Mouse (Mus musculus) T-cell, adult 66 days (primary cell): ENCODE data around the gene Dnajc2. TPM values are rescaled to one million over a fixed set of nuclear protein-coding genes. Genes with fewer than 3 reads are reported as not detected.

Experiments
- total RNA-seq, 2 experiments: library from RNA; stranded (reverse); gene quantifications; 3 replicates in 1 of 2; 4 replicates in 1 of 2; pipeline ENCODE4 v1.2.4; 2023

Gene Dnajc2
- 10 to 100 TPM; 65.6 to 70.1 TPM for total RNA-seq

DNA sequence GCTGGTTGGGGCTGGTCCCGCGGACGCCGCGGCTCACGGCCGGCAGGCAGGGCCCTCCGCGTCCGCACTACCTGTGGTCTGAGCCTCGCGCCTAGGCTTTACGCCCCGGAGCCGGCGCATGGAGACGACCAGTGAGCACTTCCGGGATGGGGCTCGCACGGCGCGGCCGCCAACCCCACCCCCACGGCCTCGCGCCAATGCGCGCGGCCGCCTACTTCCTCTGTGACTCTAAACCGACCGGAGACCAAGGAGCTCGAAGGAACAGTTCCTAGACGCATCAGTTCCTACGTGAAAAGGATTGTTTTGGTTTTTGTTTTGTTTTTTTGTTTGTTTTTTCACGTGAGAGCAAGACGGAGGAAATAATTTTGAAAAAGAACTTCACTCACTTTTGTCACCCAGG, at the start of gene Dnajc2, which contains the start of gene Psmc2:
Gene Dnajc2 (minus strand): TSS at position 199 of the 400 bp plus-strand sequence.
Gene Psmc2 (plus strand): TSS at position 231 of the 400 bp plus-strand sequence.

DNA sequence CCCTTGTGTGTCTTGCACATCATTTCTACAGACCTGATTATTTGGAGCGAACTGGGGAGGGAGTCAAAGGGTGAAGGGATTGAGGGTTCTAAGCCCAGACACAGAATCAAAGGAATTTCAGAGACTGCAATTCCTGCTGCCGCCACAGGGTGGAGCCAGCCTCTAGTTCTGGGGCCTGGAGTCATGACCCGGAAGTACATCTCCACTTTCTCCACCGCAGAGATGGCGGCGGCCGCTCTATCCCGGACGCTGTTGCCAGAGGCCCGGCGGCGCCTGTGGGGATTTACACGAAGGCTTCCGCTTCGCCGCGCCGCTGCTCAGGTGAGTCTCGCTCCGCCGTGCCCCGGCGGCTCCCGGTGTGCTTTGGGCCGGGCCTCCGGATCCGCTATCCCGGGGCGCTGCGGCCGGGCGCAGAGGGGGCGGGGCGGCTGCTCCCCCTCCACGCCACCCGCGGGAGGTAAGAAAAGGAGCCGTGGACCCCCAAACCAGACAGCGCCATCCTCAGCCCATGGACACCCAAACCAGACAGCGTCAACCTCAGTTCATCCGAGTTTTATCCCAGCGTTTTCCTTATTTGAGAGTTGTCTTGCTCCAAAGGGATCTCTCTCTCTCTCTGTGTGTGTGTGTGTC, 48.0 kb downstream of the Dnajc2 start, which contains the start of gene Pmpcb:
Gene Pmpcb (plus strand): TSS at position 186 of the 630 bp plus-strand sequence.

Other genes starting within 250 kb of the Dnajc2 start
- not detected for gene Lrrc17, start 241.7 kb downstream of the Dnajc2 start, total RNA-seq
- gene Fbxl13, start 139.6 kb downstream of the Dnajc2 start, total RNA-seq, result under 1 TPM in 1 of 2 experiments, not detected in 1; 0.27 TPM
- gene Armc10, start 139.4 kb downstream of the Dnajc2 start, total RNA-seq, result 10 to 100 TPM; 35.9 to 37.5 TPM
- gene Napepld, start 83.9 kb downstream of the Dnajc2 start, total RNA-seq, result 1 to 10 TPM; 2.4 to 2.6 TPM
- gene Pmpcb, start 48.1 kb downstream of the Dnajc2 start, total RNA-seq, result 10 to 100 TPM; 82.1 to 87.1 TPM
- 10 to 100 TPM; 72.1 to 72.9 TPM for gene Psmc2, start within 50 bp of the Dnajc2 start, total RNA-seq
- not detected for gene Slc26a5, start 80.4 kb upstream of the Dnajc2 start, total RNA-seq